Mouse (Mus musculus) forebrain, embryonic 10.5 days (tissue): ENCODE results near the gene Gm37240. TPM values are rescaled to one million over a fixed set of nuclear protein-coding genes. Genes with fewer than 3 reads are reported as not detected.
"Not testable (repeated sequence)": the region's sequence is repeated elsewhere in the genome, so short reads cannot be mapped to it uniquely, and the experiment has no call there.

ENCODE experiments used
- DNase-seq: peaks from one replicate; pipeline ENCODE4 v3.0.0-alpha.2; 2017; ENCODE audit warnings: low spot score; ENCODE audit errors: extremely low spot score
- H3K27ac ChIP-seq: fragments of 300-500 bp; sonication (generic); 2 replicates; pipeline ENCODE4 v1.5.1; 2016; ENCODE audit warnings: mild to moderate bottlenecking
- H3K27me3 ChIP-seq: fragments of 300-500 bp; sonication (generic); 2 replicates; pipeline ENCODE4 v1.6.1; 2016; ENCODE audit warnings: mild to moderate bottlenecking; ENCODE audit not compliant: poor library complexity, severe bottlenecking
- H3K36me3 ChIP-seq: fragments of 300-500 bp; sonication (generic); replicated peaks from 2 replicates; pipeline ENCODE4 v1.6.1; 2016; ENCODE audit warnings: mild to moderate bottlenecking, moderate library complexity
- H3K4me1 ChIP-seq: fragments of 300-500 bp; sonication (generic); 2 replicates; pipeline ENCODE4 v1.6.1; 2016
- H3K4me3 ChIP-seq: fragments of 300-500 bp; sonication (generic); 2 replicates; pipeline ENCODE4 v1.5.1; 2016; ENCODE audit warnings: mild to moderate bottlenecking, moderate library complexity
- H3K9me3 ChIP-seq: fragments of 300-500 bp; sonication (generic); 2 replicates; pipeline ENCODE4 v1.6.1; 2016; ENCODE audit warnings: mild to moderate bottlenecking, moderate library complexity
- WGBS: fragments of 180-500 bp; shearing (Covaris S2); methylation state at CpG from one replicate; pipeline ENCODE4 v1.1.7; 2016; 5-methylcytosine and 5-hydroxymethylcytosine counted together
- polyA plus RNA-seq: library from polyadenylated mRNA; unstranded; fragments of >200 nt; fragmentation: Nextera tagmentation; extraction: Ambion mirVana; gene quantifications from 2 replicates; pipeline ENCODE4 v1.2.1, GENCODE M21; 2016

Gm37240 gene
- polyA plus RNA-seq, 1 experiment from 2014 or later, result 0.77 TPM

DNA sequence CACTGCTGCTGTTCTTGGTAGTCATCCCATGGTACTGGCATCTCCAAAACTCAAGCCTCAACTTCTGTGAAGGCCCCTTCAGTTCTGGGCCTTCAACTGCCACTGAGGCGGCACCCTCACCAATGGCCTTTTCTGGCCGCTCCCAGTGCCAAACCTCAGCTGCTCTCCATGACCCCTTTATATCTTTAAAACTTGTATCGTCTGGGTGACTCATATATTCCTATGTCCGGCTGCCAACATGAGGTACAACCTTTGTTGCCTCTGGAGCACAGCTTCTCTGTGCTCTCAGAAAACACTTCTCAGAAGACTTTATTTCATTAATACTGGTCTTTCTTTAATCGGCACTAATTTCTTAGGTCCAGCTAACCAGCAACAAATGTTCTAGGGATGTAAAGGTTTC, 996.3 kb downstream of the Gm37240 start:
- WGBS, result 93% methylated on average over 5 of the region's 5 CpGs
- Histone ChIP-seq H3K27ac (no peak overlapping the region), H3K4me3 (no peak overlapping the region), H3K36me3 (peaks cover 7% of the 10 kb centered on the region; the same call in 1 of the 2 replicates), H3K9me3 (no peaks in the 10 kb centered on the region), H3K4me1 (no peaks in the 10 kb centered on the region), H3K27me3 (no peaks in the 10 kb centered on the region)
- DNase-seq, result no peak

DNA sequence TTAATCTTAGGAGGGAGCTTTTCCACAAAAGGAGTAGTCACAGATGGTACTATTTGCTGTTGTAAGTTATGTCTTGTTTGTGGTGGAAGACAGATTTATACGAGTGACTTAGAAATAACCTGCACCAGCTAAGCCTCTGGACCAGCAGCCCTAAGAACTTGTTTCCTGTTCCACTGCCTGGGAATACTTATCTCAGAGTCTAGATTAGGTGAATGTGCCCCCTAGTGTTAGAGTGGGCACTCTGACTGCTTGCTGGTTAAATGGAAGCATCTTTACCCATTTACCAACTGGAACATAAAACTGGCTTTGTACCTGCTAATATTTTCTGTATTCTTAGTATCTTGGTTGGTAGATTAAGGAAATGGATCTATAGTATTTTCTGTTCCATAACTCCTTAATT, 997.7 kb downstream of the Gm37240 start:
- Histone ChIP-seq H3K27me3 (no peaks in the 10 kb centered on the region), H3K27ac (no peak overlapping the region), H3K4me3 (no peak overlapping the region), H3K9me3 (no peaks in the 10 kb centered on the region), H3K4me1 (no peaks in the 10 kb centered on the region), H3K36me3 (peaks cover 7% of the 10 kb centered on the region; the same call in 1 of the 2 replicates)
- WGBS, result 83% methylated on average over 1 of the region's 1 CpGs
- no peak for DNase-seq

- H3K36me3 ChIP-seq, result no peaks in the 10 kb centered on the region
- peaks cover 7% of the 10 kb centered on the region for H3K4me1 ChIP-seq
- DNase-seq, result no peak
- 76% methylated on average over 11 of the region's 11 CpGs for WGBS
- H3K27ac ChIP-seq, result no peak overlapping the region
- H3K27me3 ChIP-seq, result no peaks in the 10 kb centered on the region
- H3K4me3 ChIP-seq, result no peak overlapping the region
- no peaks in the 10 kb centered on the region for H3K9me3 ChIP-seq
These were observed 1003.4 kb downstream of the Gm37240 start for GRCm38 (mm10) chr3:84883817-84884483.

- WGBS, result 90% methylated on average over 4 of the region's 4 CpGs
- H3K36me3 ChIP-seq, result peaks cover 4% of the 10 kb centered on the region; the same call in 1 of the 2 replicates
- H3K9me3 ChIP-seq, result no peaks in the 10 kb centered on the region
- H3K4me1 ChIP-seq, result no peaks in the 10 kb centered on the region
- no peaks in the 10 kb centered on the region for H3K27me3 ChIP-seq
- DNase-seq, result no peak
- no peak overlapping the region for H3K27ac ChIP-seq
- no peak overlapping the region for H3K4me3 ChIP-seq
These were observed 1011.1 kb downstream of the Gm37240 start for GRCm38 (mm10) chr3:84876211-84876610.

DNA sequence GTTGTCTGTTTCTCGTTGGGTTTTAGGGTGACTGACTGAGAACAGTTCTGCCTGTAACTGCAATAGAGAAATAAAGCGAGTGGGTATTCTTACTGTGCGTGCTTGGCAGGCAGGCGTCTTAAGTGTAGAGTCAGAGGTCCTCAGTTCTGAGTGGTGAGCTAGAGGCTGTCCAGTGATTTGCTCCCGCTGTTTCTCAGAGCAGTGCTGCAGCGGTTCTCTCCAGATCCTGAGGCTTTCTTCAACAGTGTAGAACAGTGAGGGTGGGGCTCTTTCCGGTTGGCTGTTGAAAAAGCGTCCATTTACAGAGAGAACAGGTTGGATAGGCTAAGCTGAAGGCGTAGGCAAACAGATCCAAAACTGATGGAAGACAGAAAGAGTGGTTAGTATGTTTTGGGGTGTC, 1012.0 kb downstream of the Gm37240 start:
- H3K4me3 ChIP-seq, result no peak overlapping the region
- no peaks in the 10 kb centered on the region for H3K27me3 ChIP-seq
- no peak for DNase-seq
- no peaks in the 10 kb centered on the region for H3K9me3 ChIP-seq
- H3K36me3 ChIP-seq, result peaks cover 4% of the 10 kb centered on the region; the same call in 1 of the 2 replicates
- no peaks in the 10 kb centered on the region for H3K4me1 ChIP-seq
- H3K27ac ChIP-seq, result no peak overlapping the region
- WGBS, result 84% methylated on average over 9 of the region's 9 CpGs

- H3K4me3 ChIP-seq, result no peak overlapping the region
- H3K27ac ChIP-seq, result no peak overlapping the region
These were observed 1017.2 kb downstream of the Gm37240 start for GRCm38 (mm10) chr3:84870126-84870525.

GRCm38 (mm10) chr3:84867991-84868390, 1019.3 kb downstream of the Gm37240 start:
- DNase-seq, result no peak
- Histone ChIP-seq H3K4me3 (no peak overlapping the region), H3K36me3 (peaks cover 4% of the 10 kb centered on the region; the same call in 1 of the 2 replicates), H3K4me1 (peaks cover 12% of the 10 kb centered on the region), H3K27ac (no peak overlapping the region), H3K9me3 (no peaks in the 10 kb centered on the region), H3K27me3 (no peaks in the 10 kb centered on the region)
- 46% methylated on average over 1 of the region's 1 CpGs for WGBS

More at GRCm38 (mm10) chr3:84870126-84870525, 1017.2 kb downstream of the Gm37240 start:
- Histone ChIP-seq H3K4me1 (peaks cover 12% of the 10 kb centered on the region), H3K36me3 (peaks cover 4% of the 10 kb centered on the region; the same call in 1 of the 2 replicates), H3K27me3 (no peaks in the 10 kb centered on the region), H3K9me3 (no peaks in the 10 kb centered on the region)
- DNase-seq, result no peak

- Histone ChIP-seq H3K36me3 (peaks cover 4% of the 10 kb centered on the region; the same call in 1 of the 2 replicates), H3K9me3 (no peaks in the 10 kb centered on the region), H3K4me1 (peaks cover 12% of the 10 kb centered on the region), H3K27me3 (no peaks in the 10 kb centered on the region), H3K27ac (no peak overlapping the region), H3K4me3 (no peak overlapping the region)
- 86% methylated on average over 1 of the region's 1 CpGs for WGBS
- no peak for DNase-seq
These were observed 1019.8 kb downstream of the Gm37240 start for GRCm38 (mm10) chr3:84867434-84867975.

DNA sequence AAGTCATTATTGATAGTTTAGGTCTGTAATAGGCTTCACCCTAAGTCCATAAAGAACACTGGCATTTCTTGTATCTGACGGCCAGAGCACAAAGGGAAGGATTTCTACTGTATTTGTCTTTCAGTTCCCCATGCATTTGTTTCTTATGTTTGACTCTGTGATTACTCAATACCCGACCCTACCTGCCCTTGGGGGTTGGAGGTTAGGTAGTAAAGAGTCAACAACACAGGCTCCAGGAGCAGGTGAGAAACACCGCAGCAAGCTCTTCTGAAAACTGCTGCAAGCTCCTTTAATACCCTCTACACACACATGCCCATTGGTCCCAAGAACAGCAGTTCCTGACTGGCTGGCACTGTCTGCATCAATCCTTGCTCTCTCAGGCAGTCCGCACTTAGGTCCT, 1020.5 kb downstream of the Gm37240 start:
- no peak for DNase-seq
- 81% methylated on average over 4 of the region's 4 CpGs for WGBS
- H3K27me3 ChIP-seq, result no peaks in the 10 kb centered on the region
- H3K36me3 ChIP-seq, result peaks cover 3% of the 10 kb centered on the region; the same call in 1 of the 2 replicates
- H3K4me3 ChIP-seq, result no peak overlapping the region
- H3K27ac ChIP-seq, result no peak overlapping the region
- peaks cover 12% of the 10 kb centered on the region for H3K4me1 ChIP-seq
- no peaks in the 10 kb centered on the region for H3K9me3 ChIP-seq

DNA sequence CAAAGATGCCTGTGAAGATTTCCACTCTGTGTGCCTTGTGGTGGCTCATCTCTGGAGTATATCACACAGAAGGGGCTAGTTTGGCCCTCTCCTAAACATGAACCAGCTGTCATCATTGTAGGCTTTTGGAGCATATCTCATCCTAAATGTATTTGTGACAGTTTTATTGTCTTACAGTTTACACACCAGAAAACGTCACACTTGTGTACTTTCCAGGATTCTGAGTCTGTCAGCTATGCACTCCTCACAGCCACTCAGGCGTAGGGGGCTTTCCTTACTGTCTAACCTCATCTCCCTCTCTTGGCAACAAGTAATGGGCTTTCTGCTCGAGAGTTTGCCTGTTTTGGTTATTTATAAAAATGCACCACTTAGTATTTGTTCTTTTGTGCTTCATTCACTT, 1021.6 kb downstream of the Gm37240 start:
- Histone ChIP-seq H3K9me3 (no peaks in the 10 kb centered on the region), H3K4me1 (peaks cover 12% of the 10 kb centered on the region), H3K27me3 (no peaks in the 10 kb centered on the region), H3K27ac (no peak overlapping the region), H3K4me3 (no peak overlapping the region), H3K36me3 (no peaks in the 10 kb centered on the region)
- DNase-seq, result no peak
- WGBS, result 82% methylated on average over 3 of the region's 3 CpGs

DNA sequence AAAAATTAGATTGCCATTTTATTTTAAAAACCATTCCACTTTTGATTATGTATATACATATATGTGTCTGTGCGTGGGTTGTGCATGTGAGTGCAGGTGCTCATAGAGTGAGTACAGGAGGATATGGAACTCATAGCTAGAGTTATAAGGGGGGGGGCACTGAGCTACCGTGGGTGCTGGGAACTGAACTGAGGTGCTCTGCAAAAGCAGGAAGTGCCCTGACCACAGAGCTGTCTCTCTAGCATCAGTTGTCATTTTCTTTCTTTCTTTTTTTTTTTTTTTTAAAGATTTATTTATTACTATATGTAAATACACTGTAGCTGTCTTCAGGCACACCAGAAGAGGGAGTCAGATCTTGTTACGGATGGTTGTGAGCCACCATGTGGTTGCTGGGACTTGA, 1025.5 kb downstream of the Gm37240 start:
- H3K4me3 ChIP-seq, H3K27me3 ChIP-seq, H3K4me1 ChIP-seq, H3K36me3 ChIP-seq, DNase-seq, H3K27ac ChIP-seq, H3K9me3 ChIP-seq: not testable (repeated sequence)
- 89% methylated on average over 3 of the region's 3 CpGs for WGBS

- no peak overlapping the region for H3K27ac ChIP-seq
- DNase-seq, result no peak
- no peaks in the 10 kb centered on the region for H3K36me3 ChIP-seq
- no peaks in the 10 kb centered on the region for H3K27me3 ChIP-seq
- WGBS, result 62% methylated on average over 1 of the region's 1 CpGs
- no peaks in the 10 kb centered on the region for H3K4me1 ChIP-seq
- no peaks in the 10 kb centered on the region for H3K9me3 ChIP-seq
- no peak overlapping the region for H3K4me3 ChIP-seq
These were observed 1026.6 kb downstream of the Gm37240 start for GRCm38 (mm10) chr3:84860669-84861068.

GRCm38 (mm10) chr3:84854440-84854839, 1032.9 kb downstream of the Gm37240 start:
- Histone ChIP-seq H3K27ac (no peak overlapping the region), H3K9me3 (no peaks in the 10 kb centered on the region), H3K4me3 (no peak overlapping the region), H3K36me3 (no peaks in the 10 kb centered on the region), H3K27me3 (no peaks in the 10 kb centered on the region), H3K4me1 (no peaks in the 10 kb centered on the region)
- 94% methylated on average over 1 of the region's 1 CpGs for WGBS
- DNase-seq, result no peak
